Mouse (Mus musculus) heart, embryonic 14.5 days (tissue): ENCODE data around the gene Fgr. TPM values are rescaled to one million over a fixed set of nuclear protein-coding genes. Genes with fewer than 3 reads are reported as not detected.
A peak's percentile ranks its signal among the peaks of the same experiment; 100 is the strongest.

Source experiments
- ATAC-seq: fragments of 200-750 bp; cut with Nextera tagmentation; 2 replicates; pipeline ENCODE4 v1.8.0; 2017; ENCODE audit warnings: low read depth, moderate TSS enrichment; ENCODE audit not compliant: insufficient number of reproducible peaks, insufficient read depth, low FRiP score
- H3K27ac ChIP-seq, 2 experiments: fragments of 200-500 bp in 1 of 2; fragments of 300-500 bp in 1 of 2; sonication (generic) in 1 of 2; replicated peaks in 1 of 2; 2 replicates each; pipeline ENCODE4 v1.5.1; 2012 to 2014; ENCODE audit warnings: low read depth in 2 of 2, low read length in 2 of 2, control low read depth in 1 of 2, mild to moderate bottlenecking in 1 of 2, mixed read lengths in 1 of 2; ENCODE audit not compliant: control insufficient read depth in 1 of 2, insufficient read depth in 1 of 2
- H3K27me3 ChIP-seq: fragments of 300-500 bp; sonication (generic); 2 replicates; pipeline ENCODE4 v1.6.1; 2014; ENCODE audit warnings: mild to moderate bottlenecking, low read length, control low read depth; ENCODE audit not compliant: control insufficient read depth, insufficient read depth
- H3K36me3 ChIP-seq: fragments of 300-500 bp; sonication (generic); 2 replicates; pipeline ENCODE4 v1.6.1; 2014; ENCODE audit warnings: mild to moderate bottlenecking, control low read depth, low read length, mixed read lengths; ENCODE audit not compliant: control insufficient read depth, insufficient read depth
- H3K4me1 ChIP-seq, 2 experiments: fragments of 200-500 bp in 1 of 2; fragments of 300-500 bp in 1 of 2; sonication (generic) in 1 of 2; 2 replicates each; pipeline ENCODE4 v1.6.1; 2012 to 2014; ENCODE audit warnings: low read length in 2 of 2, control low read depth in 1 of 2, mixed read lengths in 1 of 2; ENCODE audit not compliant: control insufficient read depth in 2 of 2, insufficient read depth in 2 of 2
- H3K4me2 ChIP-seq: fragments of 300-500 bp; sonication (generic); 2 replicates; pipeline ENCODE4 v1.6.1; 2014; ENCODE audit warnings: mild to moderate bottlenecking, low read length
- H3K4me3 ChIP-seq, 2 experiments: fragments of 200-500 bp in 1 of 2; fragments of 300-500 bp in 1 of 2; sonication (generic) in 1 of 2; 2 replicates each; pipeline ENCODE4 v1.5.1; 2012 to 2014; ENCODE audit warnings: low read length in 2 of 2, mild to moderate bottlenecking in 2 of 2, control low read depth in 1 of 2, low read depth in 1 of 2, moderate library complexity in 1 of 2; ENCODE audit not compliant: control insufficient read depth in 1 of 2, insufficient read depth in 1 of 2
- H3K9ac ChIP-seq: fragments of 300-500 bp; sonication (generic); 2 replicates; pipeline ENCODE4 v1.6.1; 2014; ENCODE audit warnings: mild to moderate bottlenecking, low read length
- H3K9me3 ChIP-seq: fragments of 300-500 bp; sonication (generic); 2 replicates; pipeline ENCODE4 v1.6.1; 2016; ENCODE audit warnings: low read length, control low read depth; ENCODE audit not compliant: control insufficient read depth
- WGBS: fragments of 180-500 bp; shearing (Covaris S2); extraction: QIAGEN DNeasy Blood & Tissue Kit; methylation state at CpG from one replicate; pipeline ENCODE4 v1.1.7; 2014; 5-methylcytosine and 5-hydroxymethylcytosine counted together
- polyA plus RNA-seq: library from polyadenylated mRNA; unstranded; fragments of >200 nt; fragmentation: Nextera tagmentation; extraction: Ambion mirVana; gene quantifications from 2 replicates; pipeline ENCODE4 v1.2.1, GENCODE M21; 2014

Fgr gene
- polyA plus RNA-seq, 1 experiment from 2014 or later = 0.18 TPM

DNA sequence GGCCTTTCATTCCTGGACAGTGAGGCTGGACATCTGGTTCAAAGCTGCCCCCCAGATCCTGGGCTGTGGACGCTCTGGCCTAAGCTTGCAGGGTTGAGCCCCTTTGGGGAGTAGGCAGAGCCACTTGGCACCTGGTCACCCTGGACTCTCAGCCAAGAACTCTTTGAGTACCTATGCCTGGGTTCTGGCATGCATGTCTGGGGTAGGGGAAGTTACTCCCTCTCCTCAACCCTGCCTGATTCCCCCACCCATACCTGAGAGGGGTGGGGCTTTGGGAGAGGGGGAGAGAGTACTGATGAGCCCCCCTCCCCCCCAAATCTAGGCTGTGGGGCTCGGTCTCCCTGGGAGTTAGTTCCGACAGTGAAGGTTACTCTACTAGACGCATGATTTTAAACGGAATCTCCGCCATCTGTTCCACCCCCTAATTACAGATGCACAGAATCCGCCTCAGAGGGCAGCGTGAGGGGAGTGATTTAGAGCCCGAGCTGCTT lies 47.3 kb downstream of the Fgr start:
- H3K27me3 ChIP-seq = no peaks in the 10 kb centered on the region
- peak overlapping the region in 1 of 2 experiments; percentile 37; a peak in 1 of 4 replicates for H3K27ac ChIP-seq
- H3K36me3 ChIP-seq = peaks cover 18% of the 10 kb centered on the region
- 47% methylated on average over 9 of the region's 9 CpGs for WGBS
- peaks cover 76 to 91% of the 10 kb centered on the region in 2 experiments for H3K4me1 ChIP-seq
- H3K4me2 ChIP-seq = no peak overlapping the region; the same call in 1 of the 2 replicates
- no peak for ATAC-seq
- H3K9me3 ChIP-seq = no peaks in the 10 kb centered on the region
- H3K9ac ChIP-seq = no peak overlapping the region; the same call in 1 of the 2 replicates
- no peak overlapping the region for H3K4me3 ChIP-seq

DNA sequence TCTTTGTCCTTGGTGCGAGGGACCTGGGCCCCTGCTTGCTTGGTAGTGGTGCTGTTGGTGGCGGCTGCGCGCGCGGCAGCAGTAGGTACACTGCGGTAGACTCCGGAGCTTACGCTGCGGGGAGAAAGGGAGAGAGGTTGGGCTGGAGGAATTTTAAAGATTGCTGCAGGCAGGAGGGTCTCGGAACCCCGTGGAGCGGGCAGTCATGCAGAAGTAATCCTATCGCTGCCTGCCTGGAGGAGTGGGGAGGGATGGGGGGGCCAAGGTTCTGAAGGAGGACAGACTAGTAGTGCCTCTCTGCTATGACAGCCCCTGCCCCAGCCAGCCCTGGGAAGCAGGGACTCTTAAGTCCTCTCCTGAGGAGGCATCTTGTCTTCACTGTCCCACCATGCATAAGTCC lies 48.3 kb downstream of the Fgr start:
- peak overlapping the region; percentile 18 for H3K4me2 ChIP-seq
- H3K9ac ChIP-seq = peak overlapping the region; percentile 55
- no peak overlapping the region for H3K4me3 ChIP-seq
- H3K36me3 ChIP-seq = peaks cover 23% of the 10 kb centered on the region
- peaks cover 72 to 91% of the 10 kb centered on the region in 2 experiments for H3K4me1 ChIP-seq
- ATAC-seq = no peak
- H3K9me3 ChIP-seq = no peaks in the 10 kb centered on the region
- 32% methylated on average over 14 of the region's 14 CpGs for WGBS
- H3K27ac ChIP-seq = no peak overlapping the region
- no peaks in the 10 kb centered on the region for H3K27me3 ChIP-seq

DNA sequence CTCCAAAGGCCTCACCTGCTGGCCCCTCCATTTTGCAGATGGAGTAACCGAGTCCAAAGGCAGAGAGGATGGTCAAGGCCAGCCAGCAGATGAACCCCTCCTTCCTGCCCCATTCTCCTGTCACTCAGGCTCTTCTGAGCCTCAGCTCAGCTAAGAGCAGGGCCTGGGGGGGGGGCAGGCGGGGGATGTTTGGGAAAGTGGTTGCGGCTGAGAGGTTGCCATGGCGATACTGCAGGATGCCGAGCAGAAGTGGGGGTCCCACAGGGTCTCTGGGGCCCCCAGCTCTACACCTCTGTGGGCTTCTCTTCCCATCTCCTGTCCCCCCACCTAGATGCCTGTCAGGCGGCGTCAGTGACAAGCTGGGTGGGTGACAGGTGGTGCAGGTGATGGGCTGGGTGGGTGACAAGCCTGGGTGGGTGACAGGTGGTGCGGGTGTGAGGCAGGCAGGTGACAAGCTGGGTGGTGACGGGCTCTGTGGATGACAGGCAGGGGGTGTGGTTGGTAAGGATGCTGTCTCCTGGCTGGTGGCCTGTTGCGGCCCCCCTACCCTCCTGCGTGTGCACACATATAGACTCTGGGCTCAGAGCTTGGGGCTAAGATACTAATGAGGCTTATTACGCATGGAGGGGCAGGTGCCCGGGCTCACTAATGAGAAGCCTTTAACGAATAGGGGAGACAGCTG lies 49.2 kb downstream of the Fgr start:
- WGBS = 70% methylated on average over 12 of the region's 14 CpGs
- H3K4me2 ChIP-seq = no peak overlapping the region
- H3K27me3 ChIP-seq = no peaks in the 10 kb centered on the region
- H3K27ac ChIP-seq = no peak overlapping the region
- no peaks in the 10 kb centered on the region for H3K9me3 ChIP-seq
- H3K4me1 ChIP-seq = peaks cover 71 to 91% of the 10 kb centered on the region in 2 experiments
- peaks cover 24% of the 10 kb centered on the region for H3K36me3 ChIP-seq
- H3K9ac ChIP-seq = no peak overlapping the region
- ATAC-seq = no peak
- no peak overlapping the region for H3K4me3 ChIP-seq

DNA sequence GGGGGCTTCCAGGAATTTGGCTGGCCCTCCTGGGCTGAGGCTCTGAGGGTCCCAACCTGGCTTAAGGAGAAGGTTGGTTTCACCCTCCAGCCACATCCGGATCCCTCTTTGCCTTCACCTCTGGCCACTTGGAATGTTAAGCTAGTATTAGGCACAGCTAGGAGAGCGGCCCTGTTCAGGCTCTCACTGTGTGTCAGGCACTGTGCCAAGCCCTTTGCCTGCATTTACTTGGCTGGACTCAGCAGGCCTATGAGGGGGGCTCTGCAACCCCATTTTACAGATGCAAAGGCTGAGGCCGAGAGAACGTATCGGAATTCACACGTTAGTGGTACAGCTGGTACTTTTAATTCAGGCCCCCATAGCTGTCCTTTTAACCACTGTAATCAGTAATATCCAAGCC lies 49.7 kb downstream of the Fgr start:
- ATAC-seq = no peak
- WGBS = 71% methylated on average over 6 of the region's 6 CpGs

DNA sequence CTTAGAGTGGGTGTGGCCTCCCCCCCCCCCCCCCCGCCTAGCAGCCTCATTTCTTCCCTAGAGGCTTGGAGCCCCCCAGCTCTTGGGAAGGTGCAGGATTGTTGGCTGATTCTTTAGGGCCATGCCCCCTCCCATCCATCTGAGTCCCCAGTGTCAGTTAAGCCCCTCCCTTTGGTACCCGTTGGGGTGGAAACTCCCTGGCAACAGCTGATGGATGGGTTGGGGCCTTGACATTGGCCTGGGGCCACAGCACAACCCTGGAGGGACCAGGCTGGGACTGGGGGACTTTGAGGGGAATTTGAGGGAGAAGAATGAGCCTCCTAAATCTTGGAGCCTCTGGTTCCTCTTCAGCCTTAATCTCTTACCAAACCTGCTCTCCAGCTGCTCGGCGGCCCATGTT lies 50.5 kb downstream of the Fgr start:
- H3K9ac ChIP-seq = peak overlapping the region; percentile 54; the same call in 1 of the 2 replicates
- no peaks in the 10 kb centered on the region for H3K9me3 ChIP-seq
- peaks cover 18% of the 10 kb centered on the region for H3K36me3 ChIP-seq
- peak overlapping the region; percentile 29 to 79; a peak in 3 of 4 replicates for H3K27ac ChIP-seq
- peak overlapping the region; percentile 17; the same call in 1 of the 2 replicates for H3K4me2 ChIP-seq
- H3K4me3 ChIP-seq = no peak overlapping the region
- H3K27me3 ChIP-seq = no peaks in the 10 kb centered on the region
- peaks cover 74 to 94% of the 10 kb centered on the region in 2 experiments for H3K4me1 ChIP-seq
- no peak for ATAC-seq
- 44% methylated on average over 3 of the region's 4 CpGs for WGBS

More for the DNA sequence above, 49.7 kb downstream of the Fgr start:
- no peak overlapping the region for H3K4me2 ChIP-seq
- peak overlapping the region in 1 of 2 experiments; percentile 28; a peak in 1 of 4 replicates for H3K27ac ChIP-seq
- no peaks in the 10 kb centered on the region for H3K9me3 ChIP-seq
- no peak overlapping the region for H3K4me3 ChIP-seq
- H3K9ac ChIP-seq = no peak overlapping the region
- peaks cover 21% of the 10 kb centered on the region for H3K36me3 ChIP-seq
- H3K4me1 ChIP-seq = peaks cover 71 to 93% of the 10 kb centered on the region in 2 experiments
- no peaks in the 10 kb centered on the region for H3K27me3 ChIP-seq

DNA sequence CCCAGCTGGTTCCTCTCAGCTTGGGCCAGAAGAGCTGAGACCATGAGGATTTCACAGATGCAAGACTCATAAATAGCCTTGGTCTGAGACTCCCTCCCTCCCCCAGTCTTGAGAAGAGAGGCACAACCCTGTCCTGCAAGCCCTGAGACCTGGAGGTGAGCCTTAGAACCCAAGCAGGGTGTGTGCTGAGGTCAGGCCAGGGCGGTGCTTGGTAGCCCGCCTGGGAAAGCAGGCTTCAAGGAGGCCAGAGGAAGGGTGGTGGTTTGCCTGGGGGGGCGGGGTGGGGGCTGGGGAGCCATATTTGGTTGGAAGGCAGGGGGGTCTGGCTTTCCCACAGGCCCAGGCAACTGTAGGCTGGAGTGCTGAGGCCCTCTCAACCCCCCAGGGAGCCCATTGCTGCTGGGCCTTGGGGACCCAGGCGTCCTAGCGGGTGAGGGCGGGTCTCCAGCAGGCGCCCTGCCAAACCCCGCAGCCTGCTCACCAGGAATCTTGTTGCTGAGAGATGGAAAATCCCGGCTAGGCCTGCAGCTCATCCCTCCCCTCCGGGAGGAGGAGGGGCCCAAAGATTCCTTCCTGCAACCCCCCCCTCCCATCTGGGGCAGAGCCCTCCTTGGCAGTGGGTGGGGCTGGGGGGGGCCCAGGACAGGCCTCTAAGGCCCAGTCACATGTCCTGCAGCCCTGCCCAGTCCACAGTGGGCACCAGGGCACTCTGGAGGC lies 51.2 kb downstream of the Fgr start:
- peak overlapping the region; percentile 29 to 79; a peak in 3 of 4 replicates for H3K27ac ChIP-seq
- 2% methylated on average over 9 of the region's 10 CpGs for WGBS
- peak; percentile 32 for ATAC-seq
- peaks cover 69 to 94% of the 10 kb centered on the region in 2 experiments for H3K4me1 ChIP-seq
- peak overlapping the region; percentile 54 for H3K9ac ChIP-seq
- H3K27me3 ChIP-seq = no peaks in the 10 kb centered on the region
- no peak overlapping the region for H3K4me3 ChIP-seq
- H3K36me3 ChIP-seq = peaks cover 17% of the 10 kb centered on the region
- peak overlapping the region; percentile 17 for H3K4me2 ChIP-seq
- no peaks in the 10 kb centered on the region for H3K9me3 ChIP-seq

DNA sequence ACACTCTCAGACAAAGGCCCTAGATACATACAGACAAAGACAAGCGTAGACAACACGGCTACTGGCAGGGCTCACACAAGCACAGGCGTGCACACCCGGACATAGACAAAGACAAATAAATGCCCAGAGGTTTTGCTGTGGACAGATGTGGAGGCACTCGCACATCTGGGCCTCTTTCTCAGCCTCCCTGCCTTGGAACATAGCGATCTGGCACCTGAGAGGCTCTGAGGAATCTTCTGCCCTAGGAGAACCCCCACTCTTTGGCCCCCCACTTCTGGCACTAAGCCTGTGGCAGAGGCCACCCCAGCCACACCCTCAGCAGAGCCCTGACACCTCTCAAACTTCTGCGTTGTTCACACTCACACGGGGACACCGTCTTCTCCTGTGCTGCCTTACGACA lies 52.4 kb downstream of the Fgr start:
- Histone ChIP-seq H3K27me3 (no peaks in the 10 kb centered on the region), H3K9me3 (no peaks in the 10 kb centered on the region), H3K36me3 (peaks cover 16% of the 10 kb centered on the region), H3K4me3 (no peak overlapping the region), H3K4me1 (peaks cover 59 to 84% of the 10 kb centered on the region in 2 experiments), H3K4me2 (no peak overlapping the region), H3K9ac (peak overlapping the region; percentile 54), H3K27ac (peak overlapping the region in 1 of 2 experiments; percentile 79; a peak in 2 of 4 replicates)
- 71% methylated on average over 10 of the region's 10 CpGs for WGBS
- no peak for ATAC-seq
